Mouse (Mus musculus) thymus, adult 2 months (tissue): ENCODE measurements around the gene Gm42906.

Source experiments
- CTCF ChIP-seq: fragments of 200-500 bp; IDR thresholded peaks from 2 replicates; pipeline ENCODE4 v1.5.1; 2012; ENCODE audit warnings: mild to moderate bottlenecking, control low read depth, low read length, moderate library complexity, borderline replicate concordance; ENCODE audit not compliant: control insufficient read depth, poor library complexity, insufficient read depth; ENCODE audit errors: extremely low read depth
- POLR2A ChIP-seq: fragments of 200-500 bp; IDR thresholded peaks from 2 replicates; pipeline ENCODE4 v1.6.1; 2012; ENCODE audit warnings: mild to moderate bottlenecking, low read length, control low read depth, moderate library complexity; ENCODE audit not compliant: control insufficient read depth, poor library complexity, insufficient read depth; ENCODE audit errors: extremely low read depth

GRCm38 (mm10) chr5:151134202-151134601 is 293.8 kb downstream of the Gm42906 start:
- TF ChIP-seq CTCF (no peak), POLR2A (no peak)
